Mouse (Mus musculus): ENCODE data around the gene Fam83f.
A peak's percentile ranks its signal among the peaks of the same experiment; 100 is the strongest.

Gene Fam83f

GRCm38 (mm10) chr15:80634391-80635193 lies 37.1 kb upstream of the Fam83f start:
- Histone ChIP-seq H3K36me3 (ENCODE audit: insufficient read depth, low read length) (no peaks in the 10 kb centered on the region), H3K4me3 (replicated peaks; ENCODE audit: low read length) (peak overlapping the region; percentile 55), H3K4me1 (replicated peaks; ENCODE audit: low read depth, low read length) (peaks cover 25% of the 10 kb centered on the region), H3K9me3 (ENCODE audit: low read length) (no peaks in the 10 kb centered on the region), H3K27me3 (ENCODE audit: insufficient read depth, low read length) (peaks cover 13% of the 10 kb centered on the region; the same call in 1 of the 2 replicates)
- TF ChIP-seq NANOG (IDR thresholded peaks at IDR 0.05; ENCODE audit: borderline replicate concordance, low read length) (no peak), POU5F1 (IDR thresholded peaks at IDR 0.05; ENCODE audit: borderline replicate concordance, low read length) (no peak), CTCF (conservative IDR thresholded peaks at IDR 0.05; ENCODE audit: low read length) (peak; percentile 81)

GRCm38 (mm10) chr15:80636757-80637372 lies 34.8 kb upstream of the Fam83f start:
- peaks cover 33% of the 10 kb centered on the region for H3K4me1 ChIP-seq (replicated peaks; ENCODE audit: low read depth, low read length)
- TF ChIP-seq NANOG (IDR thresholded peaks at IDR 0.05; ENCODE audit: borderline replicate concordance, low read length) (no peak), CTCF (conservative IDR thresholded peaks at IDR 0.05; ENCODE audit: low read length) (no peak), POU5F1 (IDR thresholded peaks at IDR 0.05; ENCODE audit: borderline replicate concordance, low read length) (no peak)
- H3K9me3 ChIP-seq (ENCODE audit: low read length) = no peaks in the 10 kb centered on the region
- no peak overlapping the region for H3K4me3 ChIP-seq (replicated peaks; ENCODE audit: low read length)
- peaks cover 13% of the 10 kb centered on the region; the same call in 1 of the 2 replicates for H3K27me3 ChIP-seq (ENCODE audit: insufficient read depth, low read length)
- no peaks in the 10 kb centered on the region for H3K36me3 ChIP-seq (ENCODE audit: insufficient read depth, low read length)

- Histone ChIP-seq H3K4me3 (replicated peaks; ENCODE audit: low read length) (no peak overlapping the region), H3K9me3 (ENCODE audit: low read length) (no peaks in the 10 kb centered on the region), H3K27me3 (ENCODE audit: insufficient read depth, low read length) (peaks cover 13% of the 10 kb centered on the region; the same call in 1 of the 2 replicates), H3K4me1 (replicated peaks; ENCODE audit: low read depth, low read length) (peaks cover 25% of the 10 kb centered on the region), H3K36me3 (ENCODE audit: insufficient read depth, low read length) (no peaks in the 10 kb centered on the region)
- no peak for TF ChIP-seq CTCF (conservative IDR thresholded peaks at IDR 0.05; ENCODE audit: low read length)
- no peak for TF ChIP-seq NANOG (IDR thresholded peaks at IDR 0.05; ENCODE audit: borderline replicate concordance, low read length)
- TF ChIP-seq POU5F1 (IDR thresholded peaks at IDR 0.05; ENCODE audit: borderline replicate concordance, low read length) = no peak
Observed at GRCm38 (mm10) chr15:80639071-80639702, 32.5 kb upstream of the Fam83f start.

DNA sequence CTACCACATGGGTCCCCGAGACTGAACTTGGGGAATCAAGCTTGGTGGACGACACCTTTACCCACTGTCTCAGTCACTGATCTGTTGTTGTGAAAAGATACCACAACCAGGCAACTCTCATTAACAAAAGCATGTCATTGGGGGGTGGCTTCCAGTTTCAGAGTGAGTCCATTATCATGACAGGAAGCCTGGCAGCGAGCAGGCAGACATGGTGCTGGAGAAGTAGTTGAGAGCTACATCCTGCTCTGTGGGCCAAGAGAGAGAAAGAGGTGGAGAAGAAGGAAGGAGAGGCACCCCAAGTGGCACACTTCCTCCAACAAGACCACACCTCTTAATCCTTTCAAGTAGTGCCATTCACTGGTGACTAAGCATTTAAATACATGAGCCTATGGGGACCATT lies 31.8 kb upstream of the Fam83f start:
- H3K4me1 ChIP-seq (replicated peaks; ENCODE audit: low read depth, low read length) = peaks cover 24% of the 10 kb centered on the region
- H3K27me3 ChIP-seq (ENCODE audit: insufficient read depth, low read length) = peaks cover 13% of the 10 kb centered on the region; the same call in 1 of the 2 replicates
- no peak overlapping the region for H3K4me3 ChIP-seq (replicated peaks; ENCODE audit: low read length)
- no peak for TF ChIP-seq NANOG (IDR thresholded peaks at IDR 0.05; ENCODE audit: borderline replicate concordance, low read length)
- TF ChIP-seq CTCF (conservative IDR thresholded peaks at IDR 0.05; ENCODE audit: low read length) = no peak
- no peak for TF ChIP-seq POU5F1 (IDR thresholded peaks at IDR 0.05; ENCODE audit: borderline replicate concordance, low read length)
- no peaks in the 10 kb centered on the region for H3K36me3 ChIP-seq (ENCODE audit: insufficient read depth, low read length)
- no peaks in the 10 kb centered on the region for H3K9me3 ChIP-seq (ENCODE audit: low read length)

DNA sequence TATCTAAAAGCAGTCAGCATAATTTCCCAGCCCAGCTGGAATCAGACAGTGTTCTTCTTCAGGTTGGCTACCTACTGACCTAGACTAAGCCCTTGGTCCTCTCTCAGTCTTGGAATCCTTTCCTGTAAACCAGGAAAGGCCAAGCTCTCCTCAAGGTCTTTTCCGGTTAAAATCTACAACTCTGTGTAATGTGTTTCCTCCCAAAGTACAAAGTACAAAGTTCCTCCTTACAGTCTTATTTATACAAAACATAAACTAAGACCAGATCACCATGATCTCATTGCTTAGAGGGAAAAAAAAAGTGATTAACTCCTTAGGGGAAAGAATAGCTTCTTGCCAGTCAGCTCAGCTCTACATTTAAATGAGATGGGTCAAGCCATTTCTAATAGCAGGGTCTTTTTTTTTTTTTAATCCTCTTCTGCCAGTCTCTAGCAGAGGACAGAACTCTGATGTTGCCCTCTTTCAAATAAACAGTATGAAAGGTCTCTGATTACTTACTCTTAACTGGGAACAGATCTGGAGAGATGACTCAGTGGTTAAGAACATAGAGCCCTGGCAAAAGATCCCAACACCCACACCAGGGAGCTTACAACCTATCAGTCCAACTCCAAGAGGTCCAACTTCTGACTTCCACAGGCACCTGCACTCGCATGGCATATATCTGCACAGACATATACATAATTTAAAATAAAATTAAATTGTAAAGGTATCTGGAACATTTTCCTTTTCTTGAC lies 29.8 kb upstream of the Fam83f start:
- H3K9me3 ChIP-seq (ENCODE audit: low read length) = no peaks in the 10 kb centered on the region
- peaks cover 8% of the 10 kb centered on the region for H3K27me3 ChIP-seq (ENCODE audit: insufficient read depth, low read length)
- TF ChIP-seq NANOG (IDR thresholded peaks at IDR 0.05; ENCODE audit: borderline replicate concordance, low read length) (no peak), POU5F1 (IDR thresholded peaks at IDR 0.05; ENCODE audit: borderline replicate concordance, low read length) (no peak), CTCF (conservative IDR thresholded peaks at IDR 0.05; ENCODE audit: low read length) (no peak)
- no peaks in the 10 kb centered on the region for H3K36me3 ChIP-seq (ENCODE audit: insufficient read depth, low read length)
- no peak overlapping the region for H3K4me3 ChIP-seq (replicated peaks; ENCODE audit: low read length)
- peaks cover 24% of the 10 kb centered on the region for H3K4me1 ChIP-seq (replicated peaks; ENCODE audit: low read depth, low read length)

DNA sequence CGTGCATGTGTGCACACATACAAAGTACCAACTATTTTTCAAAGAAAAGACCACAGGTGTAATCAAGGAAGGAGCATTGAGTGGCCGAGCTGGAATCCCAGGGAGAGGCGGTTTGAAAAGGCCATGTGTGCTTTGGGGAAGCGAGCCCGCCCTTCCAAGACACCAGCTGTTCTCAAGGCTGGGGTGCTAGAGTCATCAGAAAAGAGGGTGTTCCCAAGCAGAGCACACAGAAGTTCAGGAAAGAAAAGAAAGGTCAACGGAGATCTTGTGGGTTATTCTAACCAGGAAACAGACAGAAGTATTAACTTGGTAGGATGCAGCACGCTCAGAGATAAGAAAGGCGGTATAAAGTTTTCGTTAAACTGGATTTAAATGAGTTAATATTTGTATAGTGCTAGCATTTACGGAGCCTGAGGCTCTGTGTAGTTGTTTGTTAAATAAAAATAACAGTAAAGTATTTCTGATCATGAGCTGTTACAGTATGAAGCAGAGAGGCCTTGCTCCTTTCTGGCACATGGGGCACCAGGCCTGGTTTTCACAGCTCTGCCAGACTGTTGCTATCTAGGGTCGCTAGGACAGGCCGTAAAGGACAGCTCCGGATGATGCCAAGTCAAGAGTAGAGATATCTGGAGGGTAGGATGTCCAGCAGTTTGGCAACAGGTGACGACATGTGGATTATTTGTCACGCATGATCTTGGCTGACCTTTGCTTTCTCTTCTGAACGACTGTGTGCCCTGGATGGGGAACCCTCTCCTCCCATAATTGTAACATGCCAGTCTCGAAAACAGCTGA lies 26.4 kb upstream of the Fam83f start:
- H3K9me3 ChIP-seq (ENCODE audit: low read length) = no peaks in the 10 kb centered on the region
- H3K4me1 ChIP-seq (replicated peaks; ENCODE audit: low read depth, low read length) = peaks cover 36% of the 10 kb centered on the region
- no peak overlapping the region for H3K4me3 ChIP-seq (replicated peaks; ENCODE audit: low read length)
- peaks cover 16% of the 10 kb centered on the region for H3K27me3 ChIP-seq (ENCODE audit: insufficient read depth, low read length)
- no peaks in the 10 kb centered on the region for H3K36me3 ChIP-seq (ENCODE audit: insufficient read depth, low read length)
- TF ChIP-seq NANOG (IDR thresholded peaks at IDR 0.05; ENCODE audit: borderline replicate concordance, low read length) = no peak
- TF ChIP-seq POU5F1 (IDR thresholded peaks at IDR 0.05; ENCODE audit: borderline replicate concordance, low read length) = no peak
- TF ChIP-seq CTCF (conservative IDR thresholded peaks at IDR 0.05; ENCODE audit: low read length) = no peak

DNA sequence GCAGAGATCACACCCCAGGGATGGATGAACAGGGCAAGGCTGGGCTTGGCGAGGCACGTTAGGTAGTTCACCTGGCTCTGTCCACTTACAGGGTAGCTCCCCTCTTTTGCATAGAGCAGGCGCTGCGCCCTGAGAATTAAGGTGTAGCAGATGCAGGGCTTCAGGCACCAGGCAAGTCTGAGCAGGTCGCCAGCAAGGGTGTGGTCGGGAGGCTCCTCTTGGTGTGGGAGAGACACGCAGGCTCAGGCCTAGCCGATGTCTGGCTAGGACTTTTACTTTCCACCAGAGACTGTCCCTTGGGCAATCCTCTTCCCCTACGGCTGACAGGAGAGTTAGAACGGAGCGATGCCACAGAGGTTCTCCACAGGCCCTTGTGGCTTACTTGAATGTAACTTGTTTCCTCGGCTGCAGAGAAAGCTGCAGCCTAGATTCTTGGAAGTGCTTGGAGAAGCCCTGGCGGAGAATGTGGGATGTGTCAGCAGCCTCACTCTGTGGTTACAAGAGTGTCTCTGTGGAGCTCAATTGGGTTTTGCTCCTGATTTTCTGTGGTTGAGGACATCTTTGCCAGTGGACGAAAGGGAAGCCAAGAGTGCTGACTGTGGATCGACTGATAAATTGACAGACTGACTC lies 22.6 kb upstream of the Fam83f start:
- Histone ChIP-seq H3K36me3 (ENCODE audit: insufficient read depth, low read length) (no peaks in the 10 kb centered on the region), H3K27me3 (ENCODE audit: insufficient read depth, low read length) (peaks cover 18% of the 10 kb centered on the region), H3K9me3 (ENCODE audit: low read length) (no peaks in the 10 kb centered on the region), H3K4me1 (replicated peaks; ENCODE audit: low read depth, low read length) (peaks cover 33% of the 10 kb centered on the region), H3K4me3 (replicated peaks; ENCODE audit: low read length) (peak overlapping the region; percentile 7; the same call in 1 of the 2 replicates)
- TF ChIP-seq CTCF (conservative IDR thresholded peaks at IDR 0.05; ENCODE audit: low read length) (no peak), POU5F1 (IDR thresholded peaks at IDR 0.05; ENCODE audit: borderline replicate concordance, low read length) (no peak), NANOG (IDR thresholded peaks at IDR 0.05; ENCODE audit: borderline replicate concordance, low read length) (no peak)
